Mouse (Mus musculus) erythroblast, embryonic 14.5 days (primary cell): ENCODE data around the gene Myo18b.

Experiments
- GATA1 ChIP-seq: IDR thresholded peaks from 2 replicates; pipeline ENCODE4 v1.6.1; 2012; ENCODE audit warnings: low read length, inconsistent platforms, mixed read lengths
- TAL1 ChIP-seq: IDR thresholded peaks from 3 replicates; pipeline ENCODE4 v1.6.1; 2012; ENCODE audit warnings: low read length, inconsistent platforms, mixed read lengths

DNA sequence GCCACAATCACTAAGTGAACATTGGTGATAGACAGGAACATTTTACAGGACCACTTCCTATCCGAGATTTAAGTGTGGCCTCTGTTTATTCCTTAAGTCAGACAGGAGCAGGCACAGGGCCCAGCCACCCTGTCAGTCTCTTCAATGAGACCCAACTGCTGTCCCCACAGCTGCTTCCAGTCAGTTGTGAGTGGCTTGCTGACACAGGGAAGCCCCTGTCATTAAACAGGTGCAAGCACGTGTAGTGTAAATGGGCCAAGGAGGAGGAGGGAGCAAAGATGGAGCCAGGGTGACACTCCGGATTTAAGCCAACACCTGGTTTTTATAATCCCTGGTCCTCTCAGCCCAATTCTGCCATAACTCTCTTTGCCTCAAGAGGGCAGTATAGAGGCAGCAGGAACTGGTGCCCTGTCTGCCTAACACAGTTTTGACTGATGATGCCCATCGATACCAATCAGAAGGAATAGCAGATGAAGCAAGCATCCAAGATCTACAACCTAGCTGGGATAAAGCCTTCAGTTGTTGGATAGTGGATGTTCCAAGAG is 19.2 kb downstream of the Myo18b start:
- no peak for TF ChIP-seq GATA1
- TF ChIP-seq TAL1, result no peak
